Mouse (Mus musculus) neural tube, embryonic 12.5 days (tissue): ENCODE results near the gene Eml1. TPM values are rescaled to one million over a fixed set of nuclear protein-coding genes. Genes with fewer than 3 reads are reported as not detected.

Experiments used
- ATAC-seq: fragments of 200-750 bp; cut with Nextera tagmentation; 2 replicates; pipeline ENCODE4 v1.8.0; 2017; ENCODE audit warnings: low read depth, mild to moderate bottlenecking, moderate TSS enrichment, moderate library complexity; ENCODE audit not compliant: low FRiP score
- H3K27ac ChIP-seq: fragments of 300-500 bp; sonication (generic); 2 replicates; pipeline ENCODE4 v1.5.1; 2016
- H3K27me3 ChIP-seq: fragments of 300-500 bp; sonication (generic); replicated peaks from 2 replicates; pipeline ENCODE4 v1.6.1; 2016; ENCODE audit warnings: mild to moderate bottlenecking
- H3K36me3 ChIP-seq: fragments of 300-500 bp; sonication (generic); 2 replicates; pipeline ENCODE4 v1.6.1; 2016; ENCODE audit warnings: mild to moderate bottlenecking
- H3K4me1 ChIP-seq: fragments of 300-500 bp; sonication (generic); 2 replicates; pipeline ENCODE4 v1.6.1; 2016
- H3K4me2 ChIP-seq: fragments of 300-500 bp; sonication (generic); replicated peaks from 2 replicates; pipeline ENCODE4 v1.6.1; 2016; ENCODE audit warnings: mild to moderate bottlenecking
- H3K4me3 ChIP-seq: fragments of 300-500 bp; sonication (generic); 2 replicates; pipeline ENCODE4 v1.5.1; 2016
- H3K9ac ChIP-seq: fragments of 300-500 bp; sonication (generic); 2 replicates; pipeline ENCODE4 v1.6.1; 2016; ENCODE audit warnings: mild to moderate bottlenecking
- H3K9me3 ChIP-seq: fragments of 300-500 bp; sonication (generic); 2 replicates; pipeline ENCODE4 v1.6.1; 2016; ENCODE audit warnings: mild to moderate bottlenecking
- WGBS: fragments of 180-500 bp; shearing (Covaris S2); methylation state at CpG from one replicate; pipeline ENCODE4 v1.1.7; 2016; 5-methylcytosine and 5-hydroxymethylcytosine counted together
- polyA plus RNA-seq: library from polyadenylated mRNA; unstranded; fragments of >200 nt; fragmentation: Nextera tagmentation; extraction: Ambion mirVana; gene quantifications from 2 replicates; pipeline ENCODE4 v1.2.1, GENCODE M21; 2016

The Eml1 gene
- polyA plus RNA-seq, result 108 and 122 TPM in 2 replicates

GRCm38 (mm10) chr12:108370596-108371428 lies at the start of gene Eml1:
TSS of gene Eml1 (plus strand) at chr12:108370957.
- Histone ChIP-seq H3K4me3 (no peak within 1 kb of the TSS), H3K36me3 (no peaks in the 10 kb centered on the region), H3K4me1 (peaks cover 24% of the 10 kb centered on the region), H3K4me2 (no peak within 1 kb of the TSS), H3K9ac (no peak within 1 kb of the TSS), H3K27ac (no peak within 1 kb of the TSS), H3K27me3 (no peaks in the 10 kb centered on the region), H3K9me3 (no peaks in the 10 kb centered on the region)
- WGBS, result 81% methylated on average over 19 of the region's 19 CpGs
- no peak for ATAC-seq

GRCm38 (mm10) chr12:108326401-108326800 lies 44.4 kb upstream of the Eml1 start:
- no peak overlapping the region for H3K4me2 ChIP-seq
- peaks cover 18% of the 10 kb centered on the region for H3K4me1 ChIP-seq
- no peak overlapping the region for H3K9ac ChIP-seq
- H3K9me3 ChIP-seq, result no peaks in the 10 kb centered on the region
- no peaks in the 10 kb centered on the region for H3K36me3 ChIP-seq
- ATAC-seq, result no peak
- WGBS, result 47% methylated on average over 5 of the region's 5 CpGs
- peaks cover 33% of the 10 kb centered on the region for H3K27me3 ChIP-seq
- H3K27ac ChIP-seq, result no peak overlapping the region
- H3K4me3 ChIP-seq, result no peak overlapping the region

- Histone ChIP-seq H3K27ac (no peak overlapping the region), H3K9ac (peak overlapping the region; percentile 14; the same call in 1 of the 2 replicates), H3K4me1 (peaks cover 16% of the 10 kb centered on the region), H3K36me3 (no peaks in the 10 kb centered on the region), H3K4me2 (peak overlapping the region; percentile 69), H3K9me3 (no peaks in the 10 kb centered on the region), H3K27me3 (peaks cover 33% of the 10 kb centered on the region), H3K4me3 (peak overlapping the region; percentile 38)
- 3% methylated on average over 66 of the region's 66 CpGs for whole genome bisulfite sequencing
- peak; percentile 51; the same call in 1 of the 2 replicates for ATAC-seq
These were observed 42.8 kb upstream of the Eml1 start for GRCm38 (mm10) chr12:108327889-108328491.

- Histone ChIP-seq H3K36me3 (no peaks in the 10 kb centered on the region), H3K9me3 (no peaks in the 10 kb centered on the region), H3K4me1 (peaks cover 25% of the 10 kb centered on the region), H3K4me3 (peak overlapping the region; percentile 63), H3K9ac (0 out of 2 replicates have a peak overlapping the region, but pooled peaks have one; percentile 17), H3K27me3 (peaks cover 25% of the 10 kb centered on the region), H3K27ac (no peak overlapping the region), H3K4me2 (peak overlapping the region; percentile 99)
- WGBS, result under 1% methylated on average over 16 of the region's 16 CpGs
- peak; percentile 35 for ATAC-seq
These were observed 37.7 kb upstream of the Eml1 start for GRCm38 (mm10) chr12:108333056-108333455.

- Histone ChIP-seq H3K9ac (0 out of 2 replicates have a peak overlapping the region, but pooled peaks have one; percentile 17), H3K27ac (no peak overlapping the region), H3K36me3 (no peaks in the 10 kb centered on the region), H3K4me3 (peak overlapping the region; percentile 63), H3K9me3 (no peaks in the 10 kb centered on the region), H3K4me2 (peak overlapping the region; percentile 99), H3K27me3 (peaks cover 21% of the 10 kb centered on the region), H3K4me1 (peaks cover 20% of the 10 kb centered on the region)
- 1% methylated on average over 22 of the region's 22 CpGs for WGBS
- ATAC-seq, result peak; percentile 54
These were observed 37.3 kb upstream of the Eml1 start for GRCm38 (mm10) chr12:108333481-108333882.

- under 1% methylated on average over 54 of the region's 56 CpGs for WGBS
- Histone ChIP-seq H3K4me1 (peaks cover 22% of the 10 kb centered on the region), H3K27ac (no peak within 1 kb of the TSS), H3K4me2 (peak within 1 kb of the TSS; percentile 99), H3K27me3 (peaks cover 16% of the 10 kb centered on the region), H3K9me3 (no peaks in the 10 kb centered on the region), H3K36me3 (no peaks in the 10 kb centered on the region), H3K9ac (peak within 1 kb of the TSS; percentile 67), H3K4me3 (peak within 1 kb of the TSS; percentile 63)
- peak; percentile 89 for ATAC-seq
These were observed 36.8 kb upstream of the Eml1 start, which contains the start of gene Cyp46a1 for GRCm38 (mm10) chr12:108333895-108334445. TSS of gene Cyp46a1 (plus strand) at chr12:108334381.

- Histone ChIP-seq H3K9me3 (no peaks in the 10 kb centered on the region), H3K4me2 (peak overlapping the region; percentile 99), H3K4me1 (peaks cover 22% of the 10 kb centered on the region), H3K9ac (peak overlapping the region; percentile 67), H3K27ac (no peak overlapping the region), H3K36me3 (no peaks in the 10 kb centered on the region), H3K4me3 (peak overlapping the region; percentile 63), H3K27me3 (peaks cover 13% of the 10 kb centered on the region)
- peak; percentile 28 for ATAC-seq
- WGBS, result 1% methylated on average over 32 of the region's 32 CpGs
These were observed 36.2 kb upstream of the Eml1 start for GRCm38 (mm10) chr12:108334529-108334928.

GRCm38 (mm10) chr12:108338572-108339190 lies 32.1 kb upstream of the Eml1 start:
- no peak overlapping the region; the same call in 1 of the 2 replicates for H3K4me2 ChIP-seq
- H3K27me3 ChIP-seq, result peaks cover 9% of the 10 kb centered on the region; the same call in 1 of the 2 replicates
- no peaks in the 10 kb centered on the region for H3K36me3 ChIP-seq

GRCm38 (mm10) chr12:108348151-108348550 lies 22.6 kb upstream of the Eml1 start:
- H3K27ac ChIP-seq, result no peak overlapping the region
- no peaks in the 10 kb centered on the region for H3K36me3 ChIP-seq
- H3K4me2 ChIP-seq, result no peak overlapping the region
- no peak overlapping the region for H3K4me3 ChIP-seq
- H3K4me1 ChIP-seq, result peaks cover 8% of the 10 kb centered on the region; the same call in 1 of the 2 replicates
- ATAC-seq, result no peak
- H3K9ac ChIP-seq, result no peak overlapping the region
- WGBS, result 88% methylated on average over 8 of the region's 8 CpGs
- H3K27me3 ChIP-seq, result peaks cover 21% of the 10 kb centered on the region
- H3K9me3 ChIP-seq, result no peaks in the 10 kb centered on the region

More at GRCm38 (mm10) chr12:108338572-108339190, 32.1 kb upstream of the Eml1 start:
- no peak overlapping the region for H3K9ac ChIP-seq
- 37% methylated on average over 14 of the region's 14 CpGs for WGBS
- no peak for ATAC-seq
- no peak overlapping the region for H3K4me3 ChIP-seq
- H3K4me1 ChIP-seq, result peaks cover 12% of the 10 kb centered on the region
- H3K9me3 ChIP-seq, result no peaks in the 10 kb centered on the region
- no peak overlapping the region for H3K27ac ChIP-seq

GRCm38 (mm10) chr12:108349026-108349425 lies 21.7 kb upstream of the Eml1 start:
- Histone ChIP-seq H3K4me1 (peaks cover 8% of the 10 kb centered on the region; the same call in 1 of the 2 replicates), H3K27me3 (peaks cover 29% of the 10 kb centered on the region), H3K4me2 (no peak overlapping the region), H3K4me3 (no peak overlapping the region), H3K9ac (no peak overlapping the region), H3K36me3 (no peaks in the 10 kb centered on the region), H3K27ac (no peak overlapping the region), H3K9me3 (no peaks in the 10 kb centered on the region)
- WGBS, result 73% methylated on average over 5 of the region's 5 CpGs
- ATAC-seq, result no peak

GRCm38 (mm10) chr12:108350931-108351330 lies 19.8 kb upstream of the Eml1 start:
- Histone ChIP-seq H3K27me3 (peaks cover 35% of the 10 kb centered on the region), H3K36me3 (no peaks in the 10 kb centered on the region), H3K9ac (no peak overlapping the region), H3K4me1 (peaks cover 8% of the 10 kb centered on the region; the same call in 1 of the 2 replicates), H3K9me3 (peaks cover 6% of the 10 kb centered on the region), H3K27ac (no peak overlapping the region), H3K4me3 (no peak overlapping the region), H3K4me2 (no peak overlapping the region)
- 92% methylated on average over 10 of the region's 10 CpGs for WGBS
- ATAC-seq, result no peak
